Comparison of ENCODE assay signal across 9 mouse cellular contexts in genomic region chr7:30093918-30094415, GRCm38 (mm10). TPM values are rescaled to one million over a fixed set of nuclear protein-coding genes. Genes with fewer than 3 reads are reported as not detected.
DNase-seq lines count a peak whose midpoint lies in the region; ATAC-seq and TF ChIP-seq lines count a peak whose summit lies in the region.
"Had no signal": no experiment of that assay in that cellular context is flagged by ENCODE, and none has a peak within 500 bp of the region (broad histone marks: within the 10 kb centered on the region; RNA-seq: fewer than 3 reads in every experiment).

No protein-coding gene starts in this region.

- H3K9me3 ChIP-seq in heart, embryonic 10.5 days: no peaks in the 10 kb centered on the region
- H3K9me3 ChIP-seq in ES-E14 (ENCODE audit: control insufficient read depth, insufficient read depth, low read depth, low read length): no peaks in the 10 kb centered on the region
- H3K9me3 ChIP-seq in heart, embryonic 16.5 days (replicated peaks; ENCODE audit: control insufficient read depth, low read length): no peaks in the 10 kb centered on the region
- H3K9me3 ChIP-seq in liver, postnatal 0 days (ENCODE audit: low read length): no peaks in the 10 kb centered on the region

- peak overlapping the region; percentile 81 for H3K4me3 ChIP-seq in heart, embryonic 10.5 days
- H3K4me3 ChIP-seq in ES-E14 (ENCODE audit: insufficient read depth in 1 of 2, low read depth in 1 of 2, low read length in 2 of 2, poor library complexity in 1 of 2, severe bottlenecking in 1 of 2): peak overlapping the region; percentile 77 to 82; a peak in 3 of 4 replicates
- peak overlapping the region; percentile 73 for H3K4me3 ChIP-seq in heart, embryonic 16.5 days (ENCODE audit: low read length)
- H3K4me3 ChIP-seq in liver, postnatal 0 days (ENCODE audit: low read depth, low read length): peak overlapping the region; percentile 69

- no peak for DNase-seq in heart, embryonic 10.5 days (ENCODE audit: low spot score)
- no peak for DNase-seq in heart, postnatal 25 days (ENCODE audit: low spot score)
- no peak for DNase-seq in ES-E14 (ENCODE audit: low read depth, low spot score)
- no peak for DNase-seq in liver, postnatal 0 days
- no peak for DNase-seq in embryo, embryonic 10 days (ENCODE audit: low spot score)
- no peak for DNase-seq in T-cell, adult 2 months (ENCODE audit: low spot score)
- no peak for DNase-seq in cerebellum, postnatal 4 days (ENCODE audit: low spot score in 2 of 2)

- peak overlapping the region; percentile 86 for H3K4me2 ChIP-seq in heart, embryonic 16.5 days (ENCODE audit: low read depth, low read length)
- H3K4me2 ChIP-seq in liver, postnatal 0 days (ENCODE audit: low read depth, low read length): peak overlapping the region; percentile 79

- TF ChIP-seq EP300 in liver, postnatal 0 days (IDR thresholded peaks at IDR 0.05; ENCODE audit: low read depth): no peak

- H3K27ac ChIP-seq in heart, embryonic 10.5 days: peak overlapping the region; percentile 97
- no peak overlapping the region for H3K27ac ChIP-seq in ES-E14 (ENCODE audit: insufficient read depth, low read depth, low read length, poor library complexity, severe bottlenecking)
- peak overlapping the region; percentile 98 for H3K27ac ChIP-seq in heart, embryonic 16.5 days (ENCODE audit: low read length)
- no peak overlapping the region for H3K27ac ChIP-seq in liver, postnatal 0 days (ENCODE audit: low read depth)

- H3K9ac ChIP-seq in ES-E14 (ENCODE audit: insufficient read depth, low read depth, low read length, poor library complexity, severe bottlenecking): no peak overlapping the region; the same call in 1 of the 2 replicates
- peak overlapping the region; percentile 93; the same call in 1 of the 2 replicates for H3K9ac ChIP-seq in heart, embryonic 16.5 days (ENCODE audit: low read length)
- no peak overlapping the region for H3K9ac ChIP-seq in liver, postnatal 0 days (replicated peaks)

- no peak for TF ChIP-seq CTCF in liver, postnatal 0 days (IDR thresholded peaks at IDR 0.05; ENCODE audit: low read depth)

- in situ Hi-C loops in ES-E14 (cut with MboI; ENCODE audit: low sequenced_read_pairs in 2 of 2, unreplicated experiment in 2 of 2): no loop called here

- intact Hi-C loops in heart, postnatal 25 days (cut with DNase I): no loop called here

- no peak for ATAC-seq in heart, embryonic 16.5 days (replicated peaks; ENCODE audit: extremely low read depth, insufficient read depth, low FRiP score)
- ATAC-seq in liver, postnatal 0 days: no peak

- 60% methylated on average over 6 of the region's 6 CpGs for WGBS in heart, embryonic 10.5 days
- WGBS in heart, embryonic 16.5 days: 74% methylated on average over 6 of the region's 6 CpGs
- 74% methylated on average over 6 of the region's 6 CpGs for WGBS in liver, postnatal 0 days (ENCODE audit: insufficient replicate concordance)

- peaks cover 28% of the 10 kb centered on the region for H3K4me1 ChIP-seq in heart, embryonic 10.5 days
- peaks cover 0 to 17% of the 10 kb centered on the region in 2 experiments; a peak in 2 of 4 replicates for H3K4me1 ChIP-seq in ES-E14 (ENCODE audit: control insufficient read depth in 2 of 2, insufficient read depth in 2 of 2, low read length in 2 of 2, poor library complexity in 1 of 2)
- peaks cover 26% of the 10 kb centered on the region for H3K4me1 ChIP-seq in heart, embryonic 16.5 days (ENCODE audit: control insufficient read depth, insufficient read depth, low read length)
- H3K4me1 ChIP-seq in liver, postnatal 0 days (ENCODE audit: insufficient read depth): peaks cover 31% of the 10 kb centered on the region

- no peaks in the 10 kb centered on the region for H3K27me3 ChIP-seq in heart, embryonic 10.5 days (ENCODE audit: insufficient read depth, poor library complexity, severe bottlenecking)
- H3K27me3 ChIP-seq in heart, embryonic 16.5 days (ENCODE audit: control insufficient read depth, insufficient read depth, low read length): no peaks in the 10 kb centered on the region
- H3K27me3 ChIP-seq in liver, postnatal 0 days (ENCODE audit: insufficient read depth, low read length): no peaks in the 10 kb centered on the region

- H3K36me3 ChIP-seq in heart, embryonic 10.5 days: peaks cover 17% of the 10 kb centered on the region
- no peaks in the 10 kb centered on the region for H3K36me3 ChIP-seq in ES-E14 (ENCODE audit: control insufficient read depth, insufficient read depth, low read length, poor library complexity, severe bottlenecking)
- H3K36me3 ChIP-seq in heart, embryonic 16.5 days (ENCODE audit: control insufficient read depth, insufficient read depth): peaks cover 1% of the 10 kb centered on the region
- no peaks in the 10 kb centered on the region for H3K36me3 ChIP-seq in liver, postnatal 0 days (replicated peaks; ENCODE audit: insufficient read depth, low read length)

TF ChIP-seq in ES-E14, 5 proteins besides CTCF, POLR2A, EP300 and RAD21:
- TF ChIP-seq MAFK (IDR thresholded peaks at IDR 0.05; ENCODE audit: insufficient read depth, low read depth, low read length): no peak
- no peak for TF ChIP-seq ZC3H11A (IDR thresholded peaks at IDR 0.05; ENCODE audit: borderline replicate concordance, low read depth, low read length)
- TF ChIP-seq HCFC1 (IDR thresholded peaks at IDR 0.05; ENCODE audit: borderline replicate concordance, insufficient read depth, low read length): no peak
- TF ChIP-seq ZNF384 (IDR thresholded peaks at IDR 0.05; ENCODE audit: low read depth, low read length): no peak

RNA-seq across cellular contexts. Expression of gene Zfp260, which starts 0.6 kb away (rescaled TPM):
- 79.8 and 91.7 TPM in 2 replicates for polyA plus RNA-seq in heart, embryonic 10.5 days (2016; fragmentation: Nextera tagmentation; extraction: Ambion mirVana)
- 10 to 100 TPM; 30.7 to 37.3 TPM for total RNA-seq in heart, postnatal 25 days (2021)
- 33.5 and 40.4 TPM in 2 replicates for total RNA-seq in ES-E14 (2012; rRNA removed)
- polyA plus RNA-seq in heart, embryonic 16.5 days (2015; fragmentation: Nextera tagmentation; extraction: Ambion mirVana): 75.3 and 76.0 TPM in 2 replicates
- 10.1 and 10.7 TPM in 2 replicates for polyA plus RNA-seq in liver, postnatal 0 days (2015; fragmentation: Nextera tagmentation; extraction: Ambion mirVana)

RNA-seq across cellular contexts. Expression of gene Zfp566, which starts 3.6 kb away (rescaled TPM):
- 7.0 and 10.7 TPM in 2 replicates for polyA plus RNA-seq in heart, embryonic 10.5 days (2016; fragmentation: Nextera tagmentation; extraction: Ambion mirVana)
- 1 to 10 TPM; 2.2 TPM for total RNA-seq in heart, postnatal 25 days (2021)
- 13.1 and 16.3 TPM in 2 replicates for total RNA-seq in ES-E14 (2012; rRNA removed)
- 6.2 and 7.1 TPM in 2 replicates for polyA plus RNA-seq in heart, embryonic 16.5 days (2015; fragmentation: Nextera tagmentation; extraction: Ambion mirVana)
- 1.2 and 1.7 TPM in 2 replicates for polyA plus RNA-seq in liver, postnatal 0 days (2015; fragmentation: Nextera tagmentation; extraction: Ambion mirVana)

RNA-seq across cellular contexts. Expression of gene Gm26920, which starts 3.8 kb away (rescaled TPM):
- 0.34 and 1.0 TPM in 2 replicates for polyA plus RNA-seq in heart, embryonic 10.5 days (2016; fragmentation: Nextera tagmentation; extraction: Ambion mirVana)
- total RNA-seq in heart, postnatal 25 days (2021): not detected
- 0.26 and 0.71 TPM in 2 replicates for total RNA-seq in ES-E14 (2012; rRNA removed)
- not detected in 2 replicates for polyA plus RNA-seq in heart, embryonic 16.5 days (2015; fragmentation: Nextera tagmentation; extraction: Ambion mirVana)
- polyA plus RNA-seq in liver, postnatal 0 days (2015; fragmentation: Nextera tagmentation; extraction: Ambion mirVana): not detected in 2 replicates
- total RNA-seq: neutrophil, adult 5-6 weeks had no signal

RNA-seq across cellular contexts. Expression of gene Zfp82, which starts 21.3 kb away (rescaled TPM):
- 4.5 and 5.2 TPM in 2 replicates for polyA plus RNA-seq in heart, embryonic 10.5 days (2016; fragmentation: Nextera tagmentation; extraction: Ambion mirVana)
- total RNA-seq in heart, postnatal 25 days (2021): 1 to 10 TPM; 1.9 to 2.0 TPM
- total RNA-seq in ES-E14 (2012; rRNA removed): 5.8 and 7.3 TPM in 2 replicates
- polyA plus RNA-seq in heart, embryonic 16.5 days (2015; fragmentation: Nextera tagmentation; extraction: Ambion mirVana): 4.8 and 5.2 TPM in 2 replicates
- polyA plus RNA-seq in liver, postnatal 0 days (2015; fragmentation: Nextera tagmentation; extraction: Ambion mirVana): 0.54 and 0.68 TPM in 2 replicates

RNA-seq across cellular contexts. Expression of gene Zfp382, which starts 27.8 kb away (rescaled TPM):
- 9.5 and 10.8 TPM in 2 replicates for polyA plus RNA-seq in heart, embryonic 10.5 days (2016; fragmentation: Nextera tagmentation; extraction: Ambion mirVana)
- 1 to 10 TPM; 2.7 to 2.9 TPM for total RNA-seq in heart, postnatal 25 days (2021)
- total RNA-seq in ES-E14 (2012; rRNA removed): 5.3 and 5.7 TPM in 2 replicates
- polyA plus RNA-seq in heart, embryonic 16.5 days (2015; fragmentation: Nextera tagmentation; extraction: Ambion mirVana): 11.2 and 13.3 TPM in 2 replicates
- polyA plus RNA-seq in liver, postnatal 0 days (2015; fragmentation: Nextera tagmentation; extraction: Ambion mirVana): 0.54 and 0.75 TPM in 2 replicates

Comparison
In these comparisons a context has a peak if more than half of its experiments do, and no peak if none do; other contexts are left out.
1. H3K27ac ChIP-seq: peak in heart, embryonic 10.5 days (single experiment) and heart, embryonic 16.5 days (single experiment); none in ES-E14 (single experiment) and liver, postnatal 0 days (single experiment).
2. Peak in every context shown above with its lines, with median percentiles within 50 percentile points of each other: H3K4me3 ChIP-seq.